Mouse (Mus musculus) liver, embryonic 16.5 days (tissue): Measurements from ENCODE around the gene Nfia. TPM values are rescaled to one million over a fixed set of nuclear protein-coding genes. Genes with fewer than 3 reads are reported as not detected.

Source experiments
- ATAC-seq: fragments of 200-750 bp; cut with Nextera tagmentation; 2 replicates; pipeline ENCODE4 v1.8.0; 2017; ENCODE audit warnings: low read depth, mild to moderate bottlenecking, moderate number of reproducible peaks, moderate library complexity
- H3K27ac ChIP-seq: fragments of 300-500 bp; sonication (generic); 2 replicates; pipeline ENCODE4 v1.5.1; 2014; ENCODE audit warnings: mild to moderate bottlenecking, low read length
- H3K27me3 ChIP-seq: fragments of 300-500 bp; sonication (generic); 2 replicates; pipeline ENCODE4 v1.6.1; 2014; ENCODE audit warnings: low read depth, low read length, mixed read lengths; ENCODE audit not compliant: control insufficient read depth, insufficient read depth
- H3K36me3 ChIP-seq: fragments of 300-500 bp; sonication (generic); 2 replicates; pipeline ENCODE4 v1.6.1; 2014; ENCODE audit warnings: mild to moderate bottlenecking; ENCODE audit not compliant: control insufficient read depth, insufficient read depth
- H3K4me1 ChIP-seq: fragments of 300-500 bp; sonication (generic); 2 replicates; pipeline ENCODE4 v1.6.1; 2014; ENCODE audit warnings: low read depth, low read length, mixed read lengths; ENCODE audit not compliant: control insufficient read depth
- H3K4me2 ChIP-seq: fragments of 300-500 bp; sonication (generic); 2 replicates; pipeline ENCODE4 v1.6.1; 2014; ENCODE audit warnings: low read depth, low read length, mixed read lengths
- H3K4me3 ChIP-seq: fragments of 300-500 bp; sonication (generic); 2 replicates; pipeline ENCODE4 v1.5.1; 2014; ENCODE audit warnings: low read depth, mild to moderate bottlenecking, low read length
- H3K9ac ChIP-seq: fragments of 300-500 bp; sonication (generic); 2 replicates; pipeline ENCODE4 v1.6.1; 2014; ENCODE audit warnings: low read depth, low read length
- H3K9me3 ChIP-seq: fragments of 300-500 bp; sonication (generic); replicated peaks from 2 replicates; pipeline ENCODE4 v1.6.1; 2016; ENCODE audit warnings: low read length; ENCODE audit not compliant: control insufficient read depth
- WGBS: fragments of 180-500 bp; shearing (Covaris S2); extraction: QIAGEN DNeasy Blood & Tissue Kit; methylation state at CpG from one replicate; pipeline ENCODE4 v1.1.7; 2014; ENCODE audit not compliant: insufficient replicate concordance; 5-methylcytosine and 5-hydroxymethylcytosine counted together
- polyA plus RNA-seq: library from polyadenylated mRNA; unstranded; fragments of >200 nt; fragmentation: Nextera tagmentation; extraction: Ambion mirVana; gene quantifications from 2 replicates; pipeline ENCODE4 v1.2.1, GENCODE M21; 2015

Nfia gene
- polyA plus RNA-seq, 1 experiment from 2014 or later, result 5.7 TPM

- WGBS, result 65% methylated on average over 4 of the region's 4 CpGs
- no peak overlapping the region for H3K27ac ChIP-seq
Measured at GRCm38 (mm10) chr4:97939920-97940520, 167.5 kb downstream of the Nfia start.

DNA sequence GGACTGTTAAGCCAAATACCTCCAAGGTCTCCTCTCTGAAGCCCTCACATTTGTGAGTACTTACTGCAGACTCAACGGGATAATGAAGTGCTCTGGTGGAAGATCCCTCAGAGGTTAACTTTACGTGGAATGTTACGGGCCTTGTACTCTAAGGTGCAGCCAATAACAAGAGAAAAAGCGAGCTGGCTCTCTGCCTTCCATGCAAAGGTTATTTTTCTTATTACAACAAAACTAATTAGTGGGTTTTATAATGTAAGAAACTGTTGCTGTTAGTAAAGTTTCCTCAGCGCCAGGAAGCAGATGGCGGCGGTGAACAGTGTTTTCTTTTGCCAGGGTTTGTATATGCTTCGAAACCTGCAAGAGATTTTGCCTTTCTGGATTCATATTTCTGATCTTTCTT lies 169.1 kb downstream of the Nfia start:
- Histone ChIP-seq H3K36me3 (no peaks in the 10 kb centered on the region), H3K9me3 (no peaks in the 10 kb centered on the region), H3K9ac (no peak overlapping the region), H3K27ac (no peak overlapping the region), H3K4me2 (no peak overlapping the region), H3K4me1 (no peaks in the 10 kb centered on the region), H3K4me3 (no peak overlapping the region), H3K27me3 (no peaks in the 10 kb centered on the region)
- no peak for ATAC-seq
- 71% methylated on average over 8 of the region's 8 CpGs for WGBS

More at GRCm38 (mm10) chr4:97939920-97940520, 167.5 kb downstream of the Nfia start:
- no peaks in the 10 kb centered on the region for H3K36me3 ChIP-seq
- no peaks in the 10 kb centered on the region for H3K27me3 ChIP-seq
- H3K4me3 ChIP-seq, result no peak overlapping the region
- no peak for ATAC-seq
- H3K9me3 ChIP-seq, result no peaks in the 10 kb centered on the region
- H3K4me2 ChIP-seq, result no peak overlapping the region
- H3K4me1 ChIP-seq, result no peaks in the 10 kb centered on the region
- H3K9ac ChIP-seq, result no peak overlapping the region

- Histone ChIP-seq H3K36me3 (no peaks in the 10 kb centered on the region), H3K27me3 (no peaks in the 10 kb centered on the region), H3K4me1 (no peaks in the 10 kb centered on the region; the same call in 1 of the 2 replicates), H3K4me2 (no peak overlapping the region), H3K9me3 (no peaks in the 10 kb centered on the region), H3K4me3 (no peak overlapping the region), H3K9ac (no peak overlapping the region), H3K27ac (no peak overlapping the region)
- WGBS, result 81% methylated on average over 2 of the region's 2 CpGs
- ATAC-seq, result no peak
Measured at GRCm38 (mm10) chr4:97944309-97944708, 171.8 kb downstream of the Nfia start.

GRCm38 (mm10) chr4:97947484-97947883 lies 174.9 kb downstream of the Nfia start:
- Histone ChIP-seq H3K36me3 (no peaks in the 10 kb centered on the region), H3K4me1 (no peaks in the 10 kb centered on the region; the same call in 1 of the 2 replicates), H3K27me3 (no peaks in the 10 kb centered on the region), H3K9ac (no peak overlapping the region), H3K4me2 (no peak overlapping the region), H3K27ac (no peak overlapping the region), H3K4me3 (no peak overlapping the region), H3K9me3 (no peaks in the 10 kb centered on the region)
- WGBS, result 72% methylated on average over 5 of the region's 5 CpGs
- no peak for ATAC-seq

- H3K9me3 ChIP-seq, result no peaks in the 10 kb centered on the region
- no peaks in the 10 kb centered on the region for H3K27me3 ChIP-seq
- H3K4me1 ChIP-seq, result no peaks in the 10 kb centered on the region; the same call in 1 of the 2 replicates
- H3K4me3 ChIP-seq, result no peak overlapping the region
- H3K9ac ChIP-seq, result no peak overlapping the region
- H3K27ac ChIP-seq, result no peak overlapping the region
- ATAC-seq, result no peak
- H3K4me2 ChIP-seq, result no peak overlapping the region
- 53% methylated on average over 8 of the region's 8 CpGs for WGBS
- H3K36me3 ChIP-seq, result no peaks in the 10 kb centered on the region
Measured at GRCm38 (mm10) chr4:97948250-97948649, 175.7 kb downstream of the Nfia start.

- 76% methylated on average over 10 of the region's 10 CpGs for WGBS
- no peak overlapping the region for H3K27ac ChIP-seq
- H3K4me1 ChIP-seq, result no peaks in the 10 kb centered on the region; the same call in 1 of the 2 replicates
- H3K4me2 ChIP-seq, result no peak overlapping the region
- no peak overlapping the region for H3K9ac ChIP-seq
- H3K9me3 ChIP-seq, result no peaks in the 10 kb centered on the region
- no peak for ATAC-seq
- H3K4me3 ChIP-seq, result no peak overlapping the region
- H3K27me3 ChIP-seq, result no peaks in the 10 kb centered on the region
- no peaks in the 10 kb centered on the region for H3K36me3 ChIP-seq
Measured at GRCm38 (mm10) chr4:97950341-97951071, 178.0 kb downstream of the Nfia start.

GRCm38 (mm10) chr4:97953886-97954285 lies 181.4 kb downstream of the Nfia start:
- H3K9ac ChIP-seq, result no peak overlapping the region
- H3K9me3 ChIP-seq, result no peaks in the 10 kb centered on the region
- H3K4me3 ChIP-seq, result no peak overlapping the region
- H3K36me3 ChIP-seq, result no peaks in the 10 kb centered on the region
- H3K4me1 ChIP-seq, result no peaks in the 10 kb centered on the region
- H3K27me3 ChIP-seq, result no peaks in the 10 kb centered on the region
- 65% methylated on average over 11 of the region's 11 CpGs for WGBS
- ATAC-seq, result no peak
- H3K27ac ChIP-seq, result no peak overlapping the region
- no peak overlapping the region for H3K4me2 ChIP-seq

DNA sequence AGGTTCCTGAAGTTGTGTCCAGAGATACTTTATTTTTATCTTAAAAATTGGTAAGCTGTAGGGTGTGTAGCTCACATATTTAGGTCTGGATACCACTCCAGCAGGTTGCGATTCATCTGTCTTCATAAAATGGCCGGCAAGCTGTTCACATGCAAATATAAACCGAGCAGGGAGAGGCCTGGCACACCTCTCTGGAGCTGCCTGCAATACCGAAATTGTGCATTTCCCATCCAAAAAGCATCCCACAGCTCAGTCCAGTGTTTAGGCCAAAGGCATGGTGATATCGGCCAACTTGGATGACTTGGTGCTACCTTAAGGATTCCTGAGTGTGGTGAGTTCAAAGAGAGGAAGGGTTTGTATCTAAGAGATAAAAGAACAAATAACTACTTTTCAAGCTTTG lies 185.6 kb downstream of the Nfia start:
- Histone ChIP-seq H3K4me1 (no peaks in the 10 kb centered on the region), H3K4me2 (no peak overlapping the region), H3K27me3 (no peaks in the 10 kb centered on the region), H3K4me3 (no peak overlapping the region), H3K9me3 (no peaks in the 10 kb centered on the region), H3K9ac (no peak overlapping the region), H3K36me3 (no peaks in the 10 kb centered on the region), H3K27ac (no peak overlapping the region)
- no peak for ATAC-seq
- WGBS, result 74% methylated on average over 5 of the region's 5 CpGs

DNA sequence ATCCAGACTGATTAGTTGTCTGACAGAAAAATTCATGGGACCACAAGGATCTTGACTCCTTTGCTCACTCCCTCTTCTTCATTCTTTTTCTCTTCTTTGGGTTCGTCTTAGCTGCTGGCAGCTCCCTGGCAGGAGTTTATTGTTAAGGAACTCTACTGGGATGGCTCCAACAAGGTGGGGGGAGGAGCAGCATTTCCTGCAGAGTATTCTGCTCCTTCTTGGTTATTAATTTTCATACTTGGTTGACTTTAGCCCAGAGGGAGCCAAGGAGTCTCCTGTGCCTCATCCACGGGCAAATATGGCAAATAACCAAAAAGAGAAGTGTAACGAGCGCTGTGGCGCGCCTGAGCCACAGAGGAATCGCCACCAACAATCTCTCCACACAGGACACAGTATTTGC lies 190.3 kb downstream of the Nfia start:
- Histone ChIP-seq H3K27me3 (no peaks in the 10 kb centered on the region), H3K27ac (no peak overlapping the region), H3K4me2 (no peak overlapping the region), H3K9ac (no peak overlapping the region), H3K9me3 (no peaks in the 10 kb centered on the region), H3K36me3 (no peaks in the 10 kb centered on the region), H3K4me1 (no peaks in the 10 kb centered on the region), H3K4me3 (no peak overlapping the region)
- no peak for ATAC-seq
- WGBS, result 69% methylated on average over 7 of the region's 7 CpGs
